Comparison of ENCODE assay signal across 11 mouse cellular contexts in genomic region chr10:59756090-59756489, GRCm38 (mm10). TPM values are rescaled to one million over a fixed set of nuclear protein-coding genes. Genes with fewer than 3 reads are reported as not detected.
DNase-seq lines count a peak whose midpoint lies in the region; ATAC-seq and TF ChIP-seq lines count a peak whose summit lies in the region.
"Had no signal": no experiment of that assay in that cellular context is flagged by ENCODE, and none has a peak within 500 bp of the region (broad histone marks: within the 10 kb centered on the region; RNA-seq: fewer than 3 reads in every experiment).

No protein-coding gene starts in this region.

- TF ChIP-seq POLR2A in brain, embryonic 14.5 days (IDR thresholded peaks at IDR 0.05; ENCODE audit: borderline replicate concordance, extremely low read depth, insufficient read depth, insufficient read length, poor library complexity, severe bottlenecking): no peak
- no peak for TF ChIP-seq POLR2A in embryonic fibroblast, embryonic 13.5 days (IDR thresholded peaks at IDR 0.05; ENCODE audit: low read depth, low read length)

- 23% methylated on average over 12 of the region's 12 CpGs for WGBS in kidney, embryonic 16.5 days
- 25% methylated on average over 12 of the region's 12 CpGs for WGBS in limb, embryonic 15.5 days

- no peak for TF ChIP-seq CTCF in brain, embryonic 14.5 days (IDR thresholded peaks at IDR 0.05; ENCODE audit: borderline replicate concordance, extremely low read depth, insufficient read depth, insufficient read length)
- TF ChIP-seq CTCF in embryonic fibroblast, embryonic 13.5 days (IDR thresholded peaks at IDR 0.05; ENCODE audit: borderline replicate concordance, insufficient read depth, low read length): no peak

- H3K4me3 ChIP-seq in kidney, embryonic 16.5 days (ENCODE audit: low read length): no peak overlapping the region
- H3K4me3 ChIP-seq in embryonic fibroblast, embryonic 13.5 days (ENCODE audit: insufficient read depth, low read length): 0 out of 2 replicates have a peak overlapping the region, but pooled peaks have one; percentile 15
- H3K4me3 ChIP-seq in limb, embryonic 15.5 days: peak overlapping the region; percentile 1; the same call in 1 of the 2 replicates
- H3K4me3 ChIP-seq: midbrain, embryonic 12.5 days; neural tube, embryonic 12.5 days; stomach, embryonic 15.5 days had no signal

- H3K9ac ChIP-seq in kidney, embryonic 16.5 days (replicated peaks; ENCODE audit: low read length): no peak overlapping the region
- H3K9ac ChIP-seq in limb, embryonic 15.5 days: no peak overlapping the region
- H3K9ac ChIP-seq: midbrain, embryonic 12.5 days; neural tube, embryonic 12.5 days; stomach, embryonic 15.5 days had no signal

- H3K27me3 ChIP-seq in kidney, embryonic 16.5 days (ENCODE audit: insufficient read depth, low read length): no peaks in the 10 kb centered on the region
- no peaks in the 10 kb centered on the region for H3K27me3 ChIP-seq in limb, embryonic 15.5 days
- H3K27me3 ChIP-seq: midbrain, embryonic 12.5 days; neural tube, embryonic 12.5 days; stomach, embryonic 15.5 days had no signal

- H3K4me1 ChIP-seq in kidney, embryonic 16.5 days (ENCODE audit: insufficient read depth, low read length): peaks cover 16% of the 10 kb centered on the region
- peaks cover 10% of the 10 kb centered on the region for H3K4me1 ChIP-seq in embryonic fibroblast, embryonic 13.5 days (ENCODE audit: control insufficient read depth, insufficient read depth, low read length)
- H3K4me1 ChIP-seq in limb, embryonic 15.5 days: peaks cover 19% of the 10 kb centered on the region
- H3K4me1 ChIP-seq: neural tube, embryonic 12.5 days; stomach, embryonic 15.5 days had no signal

- peak; percentile 85 for ATAC-seq in kidney, embryonic 16.5 days (ENCODE audit: low FRiP score, low TSS enrichment)
- ATAC-seq in limb, embryonic 15.5 days (ENCODE audit: insufficient number of reproducible peaks, low FRiP score, low TSS enrichment, low read depth): no peak

- DNase-seq in kidney, adult 11 months: no peak
- DNase-seq in brain, embryonic 14.5 days (ENCODE audit: low read depth): peak; percentile 82
- no peak for DNase-seq in thymus, postnatal 0 days (ENCODE audit: low spot score)
- no peak for DNase-seq in spleen, adult 12 weeks (ENCODE audit: low spot score)
- DNase-seq: right cerebral cortex, postnatal 14 days had no signal

- H3K36me3 ChIP-seq in kidney, embryonic 16.5 days (ENCODE audit: insufficient read depth, low read length): peaks cover 7% of the 10 kb centered on the region
- H3K36me3 ChIP-seq in limb, embryonic 15.5 days: peaks cover 7% of the 10 kb centered on the region

- peak overlapping the region; percentile 31 for H3K4me2 ChIP-seq in kidney, embryonic 16.5 days (replicated peaks; ENCODE audit: low read depth, low read length)
- peak overlapping the region; percentile 12 for H3K4me2 ChIP-seq in limb, embryonic 15.5 days
- H3K4me2 ChIP-seq: midbrain, embryonic 12.5 days; neural tube, embryonic 12.5 days; stomach, embryonic 15.5 days had no signal

- no peaks in the 10 kb centered on the region for H3K9me3 ChIP-seq in kidney, embryonic 16.5 days (ENCODE audit: low read length)
- 0 out of 2 replicates have a peak, but pooled peaks cover 3% of the 10 kb centered on the region for H3K9me3 ChIP-seq in limb, embryonic 15.5 days
- H3K9me3 ChIP-seq: midbrain, embryonic 12.5 days; neural tube, embryonic 12.5 days; stomach, embryonic 15.5 days had no signal

- H3K27ac ChIP-seq in kidney, embryonic 16.5 days (ENCODE audit: low read length): no peak overlapping the region
- peak overlapping the region; percentile 79 for H3K27ac ChIP-seq in embryonic fibroblast, embryonic 13.5 days (ENCODE audit: insufficient read depth, low read length)
- peak overlapping the region; percentile 22; the same call in 1 of the 2 replicates for H3K27ac ChIP-seq in limb, embryonic 15.5 days
- H3K27ac ChIP-seq: midbrain, embryonic 12.5 days; neural tube, embryonic 12.5 days; stomach, embryonic 15.5 days had no signal

RNA-seq across cellular contexts. Expression of gene Micu1, which starts 53.8 kb away (rescaled TPM):
- polyA plus RNA-seq in kidney, embryonic 16.5 days (2015; fragmentation: Nextera tagmentation; extraction: Ambion mirVana): 86.2 and 93.0 TPM in 2 replicates
- polyA plus RNA-seq in brain, embryonic 14.5 days (2012; rRNA removed): 73.8 and 77.8 TPM in 2 replicates
- polyA plus RNA-seq in embryonic fibroblast, embryonic 13.5 days (2011; ENCODE audit: insufficient read length, low read depth, missing spikeins): 66.3 and 74.1 TPM in 2 replicates
- polyA plus RNA-seq in limb, embryonic 15.5 days (2015; fragmentation: Nextera tagmentation; extraction: Ambion mirVana): 84.2 and 96.4 TPM in 2 replicates
- 49.8 and 56.0 TPM in 2 replicates for polyA plus RNA-seq in thymus, postnatal 0 days (2015; fragmentation: Nextera tagmentation; extraction: Ambion mirVana)
